8 mouse cellular contexts compared by ENCODE assay signal in genomic region chr7:144939344-144940002, GRCm38 (mm10). TPM values are rescaled to one million over a fixed set of nuclear protein-coding genes. Genes with fewer than 3 reads are reported as not detected.
DNase-seq lines count a peak whose midpoint lies in the region; ATAC-seq and TF ChIP-seq lines count a peak whose summit lies in the region.

Ccnd1 (minus strand) TSS chr7:144939925.

- WGBS in spleen, adult 2 months = under 1% methylated on average over 39 of the region's 45 CpGs
- under 1% methylated on average over 40 of the region's 45 CpGs for WGBS in heart, adult 2 months
- WGBS in limb, embryonic 14.5 days = under 1% methylated on average over 32 of the region's 45 CpGs

- peak within 1 kb of the TSS; percentile 12 for H3ac ChIP-seq in myocyte (ENCODE audit: control insufficient read depth, insufficient read length)

- peaks cover 16% of the 10 kb centered on the region for H3K4me1 ChIP-seq in spleen, adult 2 months (ENCODE audit: control insufficient read depth, insufficient read depth, insufficient read length)
- H3K4me1 ChIP-seq in heart, adult 2 months (ENCODE audit: control insufficient read depth, insufficient read depth, low read length) = peaks cover 5% of the 10 kb centered on the region
- peaks cover 30% of the 10 kb centered on the region for H3K4me1 ChIP-seq in limb, embryonic 14.5 days (ENCODE audit: control insufficient read depth, insufficient read depth, low read length)

- no peaks in the 10 kb centered on the region for H3K79me2 ChIP-seq in heart, adult 2 months (replicated peaks; ENCODE audit: control insufficient read depth, insufficient read depth, low read length)
- H3K79me2 ChIP-seq in myocyte (ENCODE audit: control insufficient read depth, insufficient read depth) = peaks cover 26% of the 10 kb centered on the region

- H3K36me3 ChIP-seq in spleen, adult 2 months (ENCODE audit: control insufficient read depth, insufficient read depth, low read length) = no peaks in the 10 kb centered on the region
- no peaks in the 10 kb centered on the region for H3K36me3 ChIP-seq in heart, adult 2 months (ENCODE audit: control insufficient read depth, insufficient read depth, low read length)
- H3K36me3 ChIP-seq in limb, embryonic 14.5 days (ENCODE audit: control insufficient read depth, insufficient read depth, low read length) = peaks cover 29% of the 10 kb centered on the region
- H3K36me3 ChIP-seq in myocyte (ENCODE audit: control insufficient read depth, insufficient read depth) = no peaks in the 10 kb centered on the region

- no peak for TF ChIP-seq EP300 in heart, adult 2 months (IDR thresholded peaks at IDR 0.05; ENCODE audit: insufficient read depth, low read depth, low read length)

- peak; percentile 48 for ATAC-seq in limb, embryonic 14.5 days (ENCODE audit: low FRiP score, low read depth)

- peaks cover 17% of the 10 kb centered on the region for H3K27me3 ChIP-seq in spleen, adult 2 months (ENCODE audit: control insufficient read depth, insufficient read depth, low read length)
- no peaks in the 10 kb centered on the region for H3K27me3 ChIP-seq in heart, adult 2 months (ENCODE audit: control insufficient read depth, insufficient read depth, low read length)
- H3K27me3 ChIP-seq in limb, embryonic 14.5 days (ENCODE audit: control insufficient read depth, insufficient read depth, low read length) = no peaks in the 10 kb centered on the region
- no peaks in the 10 kb centered on the region for H3K27me3 ChIP-seq in myocyte (ENCODE audit: control insufficient read depth, insufficient read depth, insufficient read length)

- no peak for TF ChIP-seq POLR2A in spleen, adult 2 months (IDR thresholded peaks at IDR 0.05; ENCODE audit: low read depth, low read length)
- peak; percentile 85 for TF ChIP-seq POLR2A in heart, adult 2 months (IDR thresholded peaks at IDR 0.05; ENCODE audit: insufficient read depth, low read depth, low read length)
- TF ChIP-seq POLR2A in limb, embryonic 14.5 days (IDR thresholded peaks at IDR 0.05; ENCODE audit: borderline replicate concordance, extremely low read depth, insufficient read depth, insufficient read length) = peak; percentile 89; the same call in 1 of the 2 replicates
- TF ChIP-seq POLR2A in myocyte (IDR thresholded peaks at IDR 0.05; ENCODE audit: insufficient read length, low read depth) = peak; percentile 71

- peak within 1 kb of the TSS; percentile 76 for H3K4me2 ChIP-seq in limb, embryonic 14.5 days (replicated peaks; ENCODE audit: low read depth, low read length, severe bottlenecking)
- H3K4me2 ChIP-seq in myocyte (ENCODE audit: low read depth) = peak within 1 kb of the TSS; percentile 95

- peak within 1 kb of the TSS; percentile 62; the same call in 1 of the 2 replicates for H3K27ac ChIP-seq in spleen, adult 2 months (ENCODE audit: insufficient read depth, low read length)
- H3K27ac ChIP-seq in heart, adult 2 months = peak within 1 kb of the TSS; percentile 76
- H3K27ac ChIP-seq in limb, embryonic 14.5 days (replicated peaks; ENCODE audit: low read depth, low read length) = peak within 1 kb of the TSS; percentile 93

- H3K4me3 ChIP-seq in spleen, adult 2 months (ENCODE audit: extremely low read depth, insufficient read depth, insufficient read length) = peak within 1 kb of the TSS; percentile 67
- H3K4me3 ChIP-seq in heart, adult 2 months = peak within 1 kb of the TSS; percentile 76
- H3K4me3 ChIP-seq in limb, embryonic 14.5 days (replicated peaks; ENCODE audit: low read length) = peak within 1 kb of the TSS; percentile 64
- peak within 1 kb of the TSS; percentile 71 for H3K4me3 ChIP-seq in myocyte

- H3K9me3 ChIP-seq in limb, embryonic 14.5 days (ENCODE audit: control insufficient read depth, low read length) = no peaks in the 10 kb centered on the region

- H3K9ac ChIP-seq in heart, adult 2 months (ENCODE audit: low read depth, low read length) = peak within 1 kb of the TSS; percentile 85
- H3K9ac ChIP-seq in limb, embryonic 14.5 days (ENCODE audit: low read depth, low read length, severe bottlenecking) = peak within 1 kb of the TSS; percentile 86

- intact Hi-C loops in heart, adult 2 months (cut with DNase I) = loop anchor here (1.0 to 5.0 kb wide), 5 partner anchors 159 to 283 kb away; no protein-coding TSS in a partner anchor

- TF ChIP-seq CTCF in spleen, adult 2 months (IDR thresholded peaks at IDR 0.05; ENCODE audit: extremely low read depth, insufficient read depth, insufficient read length, insufficient replicate concordance) = no peak
- peak; percentile 34 for TF ChIP-seq CTCF in heart, adult 2 months (IDR thresholded peaks at IDR 0.05)

- no peak for DNase-seq in spleen, adult 2 months (ENCODE audit: low read depth in 1 of 2, low spot score in 2 of 2)
- DNase-seq in spleen, adult 18-20 months = no peak
- peak; percentile 91 for DNase-seq in embryo, embryonic 11 days
- peak; percentile 79 to 81 for DNase-seq in heart, adult 2 months
- DNase-seq in kidney, adult 18-20 months = peak; percentile 75
- DNase-seq in limb, embryonic 14.5 days (ENCODE audit: low spot score) = peak; percentile 81
- DNase-seq in urinary bladder, postnatal 4 days (ENCODE audit: low spot score in 2 of 2) = peak; percentile 61 to 72

TF ChIP-seq in myocyte, 11 proteins besides CTCF, POLR2A, EP300 and RAD21:
- TF ChIP-seq TCF12 (IDR thresholded peaks at IDR 0.05; ENCODE audit: insufficient read depth, poor library complexity, severe bottlenecking) (no peak), MYOG (IDR thresholded peaks at IDR 0.05; ENCODE audit: control insufficient read depth in 1 of 3, insufficient read depth in 1 of 3, insufficient read length in 2 of 3, low read depth in 2 of 3) (no peak), MAX (IDR thresholded peaks at IDR 0.05; ENCODE audit: low read depth) (no peak), POLR2AphosphoS2 (IDR thresholded peaks at IDR 0.05; ENCODE audit: insufficient read length, low read depth) (peak; percentile 68), TCF3 (IDR thresholded peaks at IDR 0.05; ENCODE audit: insufficient read length, low read depth) (no peak), CEBPB (IDR thresholded peaks at IDR 0.05; ENCODE audit: insufficient read depth, poor library complexity, severe bottlenecking) (no peak), E2F4 (IDR thresholded peaks at IDR 0.05; ENCODE audit: insufficient read depth) (peak; percentile 12), SRF (IDR thresholded peaks at IDR 0.05; ENCODE audit: control insufficient read depth, insufficient read length, low read depth) (no peak), MYOD1 (IDR thresholded peaks at IDR 0.05; ENCODE audit: control insufficient read depth in 1 of 3, insufficient read length in 2 of 3, low read depth in 2 of 3) (no peak), REST (IDR thresholded peaks at IDR 0.05; ENCODE audit: insufficient read depth, insufficient read length) (no peak), USF1 (IDR thresholded peaks at IDR 0.05; ENCODE audit: low read depth) (no peak)

RNA-seq across cellular contexts. Expression of gene Ccnd1, which starts in this region (rescaled TPM):
- polyA plus RNA-seq in spleen, adult 2 months (2012; rRNA removed) = 34.9 and 35.0 TPM in 2 replicates
- 10 to 100 TPM; 28.3 to 43.6 TPM for total RNA-seq in heart, adult 2 months (2021)
- polyA plus RNA-seq in heart, adult 2 months (2012; rRNA removed) = 27.3 and 31.4 TPM in 2 replicates
- 110 and 125 TPM in 2 replicates for polyA plus RNA-seq in limb, embryonic 14.5 days (2012; rRNA removed)
- 127 and 147 TPM in 2 replicates for polyA plus RNA-seq in limb, embryonic 14.5 days (2014; fragmentation: Nextera tagmentation; extraction: Ambion mirVana)
- 36.6 TPM for polyA plus RNA-seq in myocyte (2012; fragmentation: generic; extraction: Trizol)

Comparison
In these comparisons a context has a peak if more than half of its experiments do, and no peak if none do; other contexts are left out.
1. DNase-seq: peak in embryo, embryonic 11 days (single experiment), heart, adult 2 months (2 of 2), kidney, adult 18-20 months (single experiment), limb, embryonic 14.5 days (single experiment) and urinary bladder, postnatal 4 days (2 of 2); none in spleen, adult 2 months (0 of 2) and spleen, adult 18-20 months (0 of 2).
2. Peak in every context shown above with its lines, with median percentiles within 50 percentile points of each other: H3K27ac ChIP-seq and H3K4me3 ChIP-seq.